Mouse (Mus musculus) midbrain, embryonic 14.5 days (tissue): ENCODE measurements around the gene Mllt6. TPM values are rescaled to one million over a fixed set of nuclear protein-coding genes. Genes with fewer than 3 reads are reported as not detected.
A peak's percentile ranks its signal among the peaks of the same experiment; 100 is the strongest.
"Not testable (repeated sequence)": the region's sequence is repeated elsewhere in the genome, so short reads cannot be mapped to it uniquely, and the experiment has no call there.

Source experiments
- ATAC-seq: fragments of 200-750 bp; cut with Nextera tagmentation; 2 replicates; pipeline ENCODE4 v1.8.0; 2017; ENCODE audit warnings: moderate number of reproducible peaks, moderate library complexity; ENCODE audit not compliant: low FRiP score, low TSS enrichment
- DNase-seq: peaks from one replicate; pipeline ENCODE4 v3.0.0-alpha.2; 2015
- H3K27ac ChIP-seq: fragments of 300-500 bp; sonication (generic); replicated peaks from 2 replicates; pipeline ENCODE4 v1.5.1; 2014; ENCODE audit warnings: mild to moderate bottlenecking, low read depth, low read length, moderate library complexity
- H3K27me3 ChIP-seq: fragments of 300-500 bp; sonication (generic); 2 replicates; pipeline ENCODE4 v1.6.1; 2014; ENCODE audit warnings: low read length, control low read depth, mixed read lengths; ENCODE audit not compliant: control insufficient read depth, insufficient read depth
- H3K36me3 ChIP-seq: fragments of 300-500 bp; sonication (generic); 2 replicates; pipeline ENCODE4 v1.6.1; 2014; ENCODE audit warnings: low read length, control low read depth; ENCODE audit not compliant: control insufficient read depth, insufficient read depth
- H3K4me1 ChIP-seq: fragments of 300-500 bp; sonication (generic); 2 replicates; pipeline ENCODE4 v1.6.1; 2014; ENCODE audit warnings: mild to moderate bottlenecking, antibody characterized with exemption, low read length, control low read depth; ENCODE audit not compliant: control insufficient read depth, insufficient read depth
- H3K4me2 ChIP-seq: fragments of 300-500 bp; sonication (generic); 2 replicates; pipeline ENCODE4 v1.6.1; 2014; ENCODE audit warnings: mild to moderate bottlenecking, low read length, moderate library complexity
- H3K4me3 ChIP-seq: fragments of 300-500 bp; sonication (generic); replicated peaks from 2 replicates; pipeline ENCODE4 v1.5.1; 2014; ENCODE audit warnings: low read depth, low read length
- H3K9ac ChIP-seq: fragments of 300-500 bp; sonication (generic); replicated peaks from 2 replicates; pipeline ENCODE4 v1.6.1; 2014; ENCODE audit warnings: mild to moderate bottlenecking, low read length, moderate library complexity
- H3K9me3 ChIP-seq: fragments of 300-500 bp; sonication (generic); 2 replicates; pipeline ENCODE4 v1.6.1; 2016; ENCODE audit warnings: low read length, control low read depth, mixed read lengths; ENCODE audit not compliant: control insufficient read depth
- WGBS: fragments of 180-500 bp; shearing (Covaris S2); extraction: QIAGEN DNeasy Blood & Tissue Kit; methylation state at CpG from one replicate; pipeline ENCODE4 v1.1.7; 2014; 5-methylcytosine and 5-hydroxymethylcytosine counted together
- polyA plus RNA-seq: library from polyadenylated mRNA; unstranded; fragments of >200 nt; fragmentation: Nextera tagmentation; extraction: Ambion mirVana; gene quantifications from 2 replicates; pipeline ENCODE4 v1.2.1, GENCODE M21; 2014

Mllt6 gene
- polyA plus RNA-seq, 1 experiment from 2014 or later: 6.2 TPM

GRCm38 (mm10) chr11:97627556-97628302 lies 35.5 kb upstream of the Mllt6 start:
- H3K9ac ChIP-seq: no peak overlapping the region; the same call in 1 of the 2 replicates
- H3K4me1 ChIP-seq: peaks cover 12% of the 10 kb centered on the region; the same call in 1 of the 2 replicates
- peak overlapping the region; percentile 65 for H3K4me3 ChIP-seq
- 2% methylated on average over 30 of the region's 30 CpGs for WGBS
- H3K4me2 ChIP-seq: peak overlapping the region; percentile 83
- no peak overlapping the region for H3K27ac ChIP-seq
- peaks cover 64% of the 10 kb centered on the region for H3K27me3 ChIP-seq
- H3K9me3 ChIP-seq: no peaks in the 10 kb centered on the region
- ATAC-seq (no peak), DNase-seq (peak; percentile 21)
- H3K36me3 ChIP-seq: no peaks in the 10 kb centered on the region

GRCm38 (mm10) chr11:97628303-97628567 lies 35.0 kb upstream of the Mllt6 start:
- peaks cover 63% of the 10 kb centered on the region for H3K27me3 ChIP-seq
- no peaks in the 10 kb centered on the region for H3K36me3 ChIP-seq
- H3K9me3 ChIP-seq: no peaks in the 10 kb centered on the region
- ATAC-seq (no peak), DNase-seq (peak; percentile 28)
- H3K4me3 ChIP-seq: peak overlapping the region; percentile 65
- peak overlapping the region; percentile 83 for H3K4me2 ChIP-seq
- peaks cover 12% of the 10 kb centered on the region; the same call in 1 of the 2 replicates for H3K4me1 ChIP-seq
- 0 out of 2 replicates have a peak overlapping the region, but pooled peaks have one; percentile 70 for H3K9ac ChIP-seq
- WGBS: under 1% methylated on average over 28 of the region's 28 CpGs
- no peak overlapping the region for H3K27ac ChIP-seq

GRCm38 (mm10) chr11:97628568-97629518 lies 34.4 kb upstream of the Mllt6 start:
- Histone ChIP-seq H3K27ac (0 out of 2 replicates have a peak overlapping the region, but pooled peaks have one; percentile 26), H3K4me3 (peak overlapping the region; percentile 65), H3K4me1 (peaks cover 12% of the 10 kb centered on the region; the same call in 1 of the 2 replicates), H3K27me3 (peaks cover 58% of the 10 kb centered on the region), H3K9me3 (no peaks in the 10 kb centered on the region), H3K4me2 (peak overlapping the region; percentile 83), H3K36me3 (no peaks in the 10 kb centered on the region), H3K9ac (peak overlapping the region; percentile 70)
- WGBS: under 1% methylated on average over 103 of the region's 106 CpGs
- peak; percentile 35 for DNase-seq
- ATAC-seq: peak; percentile 35

GRCm38 (mm10) chr11:97629576-97629975 lies 33.6 kb upstream of the Mllt6 start, which contains the start of gene Epop:
TSS of gene Epop (minus strand) at chr11:97629702.
- Histone ChIP-seq H3K4me2 (peak within 1 kb of the TSS; percentile 83), H3K27me3 (peaks cover 58% of the 10 kb centered on the region), H3K9ac (peak within 1 kb of the TSS; percentile 70), H3K27ac (0 out of 2 replicates have a peak within 1 kb of the TSS, but pooled peaks have one; percentile 26), H3K4me1 (peaks cover 12% of the 10 kb centered on the region; the same call in 1 of the 2 replicates), H3K4me3 (peak within 1 kb of the TSS; percentile 65), H3K36me3 (no peaks in the 10 kb centered on the region), H3K9me3 (no peaks in the 10 kb centered on the region)
- DNase-seq: peak; percentile 95
- under 1% methylated on average over 46 of the region's 47 CpGs for WGBS
- peak; percentile 91 for ATAC-seq

GRCm38 (mm10) chr11:97631046-97631445 lies 32.2 kb upstream of the Mllt6 start:
- DNase-seq (no peak), ATAC-seq (no peak)
- H3K36me3 ChIP-seq: no peaks in the 10 kb centered on the region
- H3K27me3 ChIP-seq: peaks cover 54% of the 10 kb centered on the region
- H3K9me3 ChIP-seq: no peaks in the 10 kb centered on the region
- H3K4me3 ChIP-seq: no peak overlapping the region
- no peak overlapping the region for H3K9ac ChIP-seq
- no peak overlapping the region for H3K4me2 ChIP-seq
- no peak overlapping the region for H3K27ac ChIP-seq
- 30% methylated on average over 2 of the region's 2 CpGs for WGBS
- peaks cover 12% of the 10 kb centered on the region; the same call in 1 of the 2 replicates for H3K4me1 ChIP-seq

- Histone ChIP-seq H3K36me3 (no peaks in the 10 kb centered on the region), H3K27me3 (peaks cover 49% of the 10 kb centered on the region), H3K4me1 (peaks cover 12% of the 10 kb centered on the region; the same call in 1 of the 2 replicates), H3K4me3 (no peak overlapping the region), H3K27ac (no peak overlapping the region), H3K9me3 (no peaks in the 10 kb centered on the region), H3K9ac (no peak overlapping the region), H3K4me2 (no peak overlapping the region)
- DNase-seq: no peak
- 13% methylated on average over 5 of the region's 5 CpGs for WGBS
- no peak for ATAC-seq
These were observed 31.7 kb upstream of the Mllt6 start for GRCm38 (mm10) chr11:97631500-97631899.

GRCm38 (mm10) chr11:97631938-97632337 lies 31.3 kb upstream of the Mllt6 start:
- ATAC-seq (0 out of 2 replicates have a peak, but pooled peaks have one; percentile 42), DNase-seq (peak; percentile 84)
- Histone ChIP-seq H3K27me3 (peaks cover 45% of the 10 kb centered on the region), H3K9me3 (no peaks in the 10 kb centered on the region), H3K4me3 (no peak overlapping the region), H3K9ac (no peak overlapping the region), H3K27ac (no peak overlapping the region), H3K4me2 (no peak overlapping the region), H3K4me1 (peaks cover 12% of the 10 kb centered on the region; the same call in 1 of the 2 replicates), H3K36me3 (no peaks in the 10 kb centered on the region)
- WGBS: 4% methylated on average over 12 of the region's 12 CpGs

GRCm38 (mm10) chr11:97632440-97632839 lies 30.8 kb upstream of the Mllt6 start:
- H3K4me3 ChIP-seq, H3K9me3 ChIP-seq, H3K27ac ChIP-seq, H3K9ac ChIP-seq, ATAC-seq, H3K4me2 ChIP-seq, DNase-seq, H3K36me3 ChIP-seq: not testable (repeated sequence)
- 87% methylated on average over 4 of the region's 4 CpGs for WGBS
- Histone ChIP-seq H3K4me1 (peaks cover 12% of the 10 kb centered on the region; the same call in 1 of the 2 replicates), H3K27me3 (peaks cover 40% of the 10 kb centered on the region)
